Mouse (Mus musculus): ENCODE results near the gene Heatr5a.

The Heatr5a gene

GRCm38 (mm10) chr12:51882606-51883296 is 88.4 kb downstream of the Heatr5a start:
- DNase-seq: no peak

GRCm38 (mm10) chr12:51881775-51882174 is 89.3 kb downstream of the Heatr5a start:
- no peak for DNase-seq

- DNase-seq: peak; percentile 61
Observed at GRCm38 (mm10) chr12:51871446-51872144, 99.5 kb downstream of the Heatr5a start.

- peak; percentile 86 for DNase-seq
Observed at GRCm38 (mm10) chr12:51869511-51869910, 101.6 kb downstream of the Heatr5a start.

GRCm38 (mm10) chr12:51867076-51867475 is 104.0 kb downstream of the Heatr5a start:
- DNase-seq: no peak

- peak; percentile 45 for DNase-seq
Observed at GRCm38 (mm10) chr12:51866226-51866910, 104.8 kb downstream of the Heatr5a start.

GRCm38 (mm10) chr12:51865790-51866179 is 105.3 kb downstream of the Heatr5a start:
- peak; percentile 52 for DNase-seq

GRCm38 (mm10) chr12:51865061-51865789 is 105.9 kb downstream of the Heatr5a start:
- peak; percentile 42 for DNase-seq

- DNase-seq: peak; percentile 85
Observed at GRCm38 (mm10) chr12:51863116-51864002, 107.8 kb downstream of the Heatr5a start.

GRCm38 (mm10) chr12:51858134-51859028 is 112.7 kb downstream of the Heatr5a start:
- no peak for DNase-seq

GRCm38 (mm10) chr12:51856768-51857295 is 114.3 kb downstream of the Heatr5a start:
- no peak for DNase-seq

- DNase-seq: no peak
Observed at GRCm38 (mm10) chr12:51855872-51856271, 115.2 kb downstream of the Heatr5a start.

- no peak for DNase-seq
Observed at GRCm38 (mm10) chr12:51855453-51855852, 115.7 kb downstream of the Heatr5a start.

- no peak for DNase-seq
Observed at GRCm38 (mm10) chr12:51851617-51852016, 119.5 kb downstream of the Heatr5a start.

- no peak for DNase-seq
Observed at GRCm38 (mm10) chr12:51851155-51851554, 120.0 kb downstream of the Heatr5a start.

GRCm38 (mm10) chr12:51850339-51850738 is 120.8 kb downstream of the Heatr5a start:
- no peak for DNase-seq

- DNase-seq: no peak
Observed at GRCm38 (mm10) chr12:51849902-51850301, 121.2 kb downstream of the Heatr5a start.

- peak; percentile 73 for DNase-seq
Observed at GRCm38 (mm10) chr12:51847953-51848680, 123.0 kb downstream of the Heatr5a start.

- no peak for DNase-seq
Observed at GRCm38 (mm10) chr12:51845261-51845660, 125.9 kb downstream of the Heatr5a start.

- DNase-seq: peak; percentile 100
Observed at GRCm38 (mm10) chr12:51844771-51845256, 126.3 kb downstream of the Heatr5a start.
